22 mouse cellular contexts compared by ENCODE assay signal in the genomic region with DNA sequence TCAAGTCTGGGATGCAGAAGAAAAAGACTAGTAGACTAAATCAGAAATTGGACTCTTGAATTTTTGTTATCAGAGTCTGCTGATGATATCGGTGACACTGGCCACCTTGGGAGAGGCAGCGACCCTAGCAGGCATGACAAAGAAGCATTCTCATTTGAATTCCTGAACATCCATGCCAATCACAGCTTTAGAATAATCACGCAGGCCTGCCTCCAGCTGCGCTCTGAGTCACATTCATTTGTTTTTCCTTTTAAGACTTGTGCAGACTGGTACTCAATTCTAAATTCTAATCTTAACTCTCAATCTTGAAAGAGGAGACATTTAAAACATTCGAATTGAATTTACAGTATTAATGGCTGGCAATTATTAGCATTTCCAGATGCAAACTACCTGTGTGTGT.
A peak's percentile ranks its signal among the peaks of the same experiment; 100 is the strongest.
DNase-seq lines count a peak whose midpoint lies in the region; ATAC-seq and TF ChIP-seq lines count a peak whose summit lies in the region.
"Had no signal": no experiment of that assay in that cellular context is flagged by ENCODE, and none has a peak within 500 bp of the region (broad histone marks: within the 10 kb centered on the region; RNA-seq: fewer than 3 reads in every experiment).

No protein-coding gene starts in this region.

- H3K27ac ChIP-seq in forebrain, embryonic 13.5 days, result no peak overlapping the region
- no peak overlapping the region for H3K27ac ChIP-seq in forebrain, postnatal 0 days (ENCODE audit: low read depth, low read length)
- H3K27ac ChIP-seq in layer of hippocampus, adult 2 months, result peak overlapping the region; percentile 77
- H3K27ac ChIP-seq in olfactory bulb, adult 2 months (ENCODE audit: insufficient read depth, low read depth, low read length), result peak overlapping the region; percentile 60
- H3K27ac ChIP-seq: embryonic facial prominence, embryonic 15.5 days; forebrain, embryonic 12.5 days; heart, embryonic 10.5 days; hindbrain, embryonic 15.5 days had no signal

- H3K4me1 ChIP-seq in forebrain, embryonic 13.5 days, result peaks cover 15% of the 10 kb centered on the region; the same call in 1 of the 2 replicates
- no peaks in the 10 kb centered on the region for H3K4me1 ChIP-seq in forebrain, postnatal 0 days (ENCODE audit: insufficient read depth)
- peaks cover 20% of the 10 kb centered on the region for H3K4me1 ChIP-seq in olfactory bulb, adult 2 months (ENCODE audit: control insufficient read depth, insufficient read depth, low read length)

- H3K9ac ChIP-seq in forebrain, embryonic 13.5 days, result no peak overlapping the region
- no peak overlapping the region for H3K9ac ChIP-seq in forebrain, postnatal 0 days
- H3K9ac ChIP-seq: embryonic facial prominence, embryonic 15.5 days; forebrain, embryonic 12.5 days; hindbrain, embryonic 15.5 days had no signal

- TF ChIP-seq CTCF in forebrain, postnatal 0 days (IDR thresholded peaks at IDR 0.05; ENCODE audit: low read depth), result no peak
- no peak for TF ChIP-seq CTCF in layer of hippocampus, adult 2 months (conservative IDR thresholded peaks at IDR 0.05)
- no peak for TF ChIP-seq CTCF in olfactory bulb, adult 2 months (IDR thresholded peaks at IDR 0.05; ENCODE audit: insufficient read depth, low read depth, low read length)

- no peaks in the 10 kb centered on the region for H3K9me3 ChIP-seq in forebrain, embryonic 13.5 days (replicated peaks)
- no peaks in the 10 kb centered on the region for H3K9me3 ChIP-seq in forebrain, postnatal 0 days (ENCODE audit: low read length)
- H3K9me3 ChIP-seq: embryonic facial prominence, embryonic 15.5 days; forebrain, embryonic 12.5 days; heart, embryonic 10.5 days; hindbrain, embryonic 15.5 days had no signal

- H3K4me3 ChIP-seq in forebrain, embryonic 13.5 days, result no peak overlapping the region
- H3K4me3 ChIP-seq in forebrain, postnatal 0 days (ENCODE audit: low read depth, low read length), result no peak overlapping the region
- no peak overlapping the region for H3K4me3 ChIP-seq in layer of hippocampus, adult 2 months
- H3K4me3 ChIP-seq in olfactory bulb, adult 2 months (ENCODE audit: insufficient read depth, low read depth, low read length), result no peak overlapping the region
- H3K4me3 ChIP-seq: embryonic facial prominence, embryonic 15.5 days; erythroblast, embryonic 14.5 days; forebrain, embryonic 12.5 days; heart, embryonic 10.5 days; hindbrain, embryonic 15.5 days had no signal

- no peak for DNase-seq in forebrain, postnatal 0 days
- no peak for DNase-seq in layer of hippocampus, adult 2 months (ENCODE audit: low spot score in 2 of 2)
- no peak for DNase-seq in layer of hippocampus, postnatal 10 days (ENCODE audit: low spot score in 2 of 2)
- DNase-seq in ZHBTc4 (ENCODE audit: low read depth, low spot score), result peak; percentile 21
- no peak for DNase-seq in kidney, postnatal 10 days
- DNase-seq: adrenal gland, postnatal 14 days; cerebellum, adult 8-10 months; cerebellum, postnatal 14 days; embryo, embryonic 11 days; gastrocnemius, postnatal 10 days; heart, adult 18-20 months; heart, postnatal 10 days; heart, postnatal 4 days had no signal

- 0 out of 2 replicates have a peak, but pooled peaks have one; percentile 37 for ATAC-seq in forebrain, embryonic 13.5 days
- no peak for ATAC-seq in forebrain, postnatal 0 days
- ATAC-seq: activated CD4-positive, CD25-positive, alpha-beta regulatory T cell, adult 4 months; inflammation-experienced regulatory T-cells, adult 6 months had no signal

- no peak overlapping the region for H3K4me2 ChIP-seq in forebrain, embryonic 13.5 days
- no peak overlapping the region for H3K4me2 ChIP-seq in forebrain, postnatal 0 days (ENCODE audit: low read depth)
- H3K4me2 ChIP-seq: embryonic facial prominence, embryonic 15.5 days; forebrain, embryonic 12.5 days; hindbrain, embryonic 15.5 days had no signal

- WGBS in forebrain, embryonic 13.5 days, result 68% methylated on average over 5 of the region's 5 CpGs
- 52% methylated on average over 5 of the region's 5 CpGs for WGBS in forebrain, postnatal 0 days
- 48% methylated on average over 5 of the region's 5 CpGs for WGBS in olfactory bulb, adult 2 months

- no peaks in the 10 kb centered on the region for H3K27me3 ChIP-seq in forebrain, embryonic 13.5 days
- H3K27me3 ChIP-seq in forebrain, postnatal 0 days (ENCODE audit: insufficient read depth, low read length), result no peaks in the 10 kb centered on the region
- H3K27me3 ChIP-seq: embryonic facial prominence, embryonic 15.5 days; forebrain, embryonic 12.5 days; hindbrain, embryonic 15.5 days had no signal

- H3K36me3 ChIP-seq in forebrain, embryonic 13.5 days (ENCODE audit: poor library complexity, severe bottlenecking), result no peaks in the 10 kb centered on the region
- no peaks in the 10 kb centered on the region for H3K36me3 ChIP-seq in forebrain, postnatal 0 days (ENCODE audit: insufficient read depth)
- H3K36me3 ChIP-seq: embryonic facial prominence, embryonic 15.5 days; forebrain, embryonic 12.5 days; hindbrain, embryonic 15.5 days had no signal

- no peak for TF ChIP-seq POLR2A in olfactory bulb, adult 2 months (IDR thresholded peaks at IDR 0.05; ENCODE audit: insufficient read depth, low read depth, low read length)

Comparison
In these comparisons a context has a peak if more than half of its experiments do, and no peak if none do; other contexts are left out.
1. H3K27ac ChIP-seq: peak in layer of hippocampus, adult 2 months (single experiment) and olfactory bulb, adult 2 months (single experiment); none in forebrain, embryonic 13.5 days (single experiment) and forebrain, postnatal 0 days (single experiment).